In genomic region chr11:4095171-4096053, GRCm38 (mm10) we compare ENCODE assay signal across 8 mouse cellular contexts. TPM values are rescaled to one million over a fixed set of nuclear protein-coding genes. Genes with fewer than 3 reads are reported as not detected.
A peak's percentile ranks its signal among the peaks of the same experiment; 100 is the strongest.
DNase-seq lines count a peak whose midpoint lies in the region; ATAC-seq lines count a peak whose summit lies in the region.

Gene Mtfp1 (minus strand): TSS chr11:4095445.

- peaks cover 15% of the 10 kb centered on the region; the same call in 1 of the 2 replicates for H3K36me3 ChIP-seq in embryonic facial prominence, embryonic 13.5 days
- H3K36me3 ChIP-seq in heart, embryonic 13.5 days: peaks cover 31% of the 10 kb centered on the region
- H3K36me3 ChIP-seq in kidney, embryonic 16.5 days (ENCODE audit: insufficient read depth, low read length): peaks cover 22% of the 10 kb centered on the region
- peaks cover 36% of the 10 kb centered on the region for H3K36me3 ChIP-seq in liver, embryonic 12.5 days
- peaks cover 16% of the 10 kb centered on the region for H3K36me3 ChIP-seq in stomach, embryonic 15.5 days

- peak within 1 kb of the TSS; percentile 88 for H3K27ac ChIP-seq in embryonic facial prominence, embryonic 13.5 days
- peak within 1 kb of the TSS; percentile 90 for H3K27ac ChIP-seq in heart, embryonic 13.5 days (replicated peaks)
- H3K27ac ChIP-seq in kidney, embryonic 16.5 days (ENCODE audit: low read length): peak within 1 kb of the TSS; percentile 79
- peak within 1 kb of the TSS; percentile 88 for H3K27ac ChIP-seq in liver, embryonic 12.5 days
- H3K27ac ChIP-seq in stomach, embryonic 15.5 days: peak within 1 kb of the TSS; percentile 84

- peaks cover 25% of the 10 kb centered on the region for H3K4me1 ChIP-seq in embryonic facial prominence, embryonic 13.5 days
- peaks cover 31% of the 10 kb centered on the region for H3K4me1 ChIP-seq in heart, embryonic 13.5 days
- H3K4me1 ChIP-seq in kidney, embryonic 16.5 days (ENCODE audit: insufficient read depth, low read length): peaks cover 20% of the 10 kb centered on the region
- H3K4me1 ChIP-seq in liver, embryonic 12.5 days: peaks cover 46% of the 10 kb centered on the region
- H3K4me1 ChIP-seq in stomach, embryonic 15.5 days: peaks cover 17% of the 10 kb centered on the region

- WGBS in embryonic facial prominence, embryonic 13.5 days: 7% methylated on average over 33 of the region's 34 CpGs
- 7% methylated on average over 33 of the region's 34 CpGs for WGBS in heart, embryonic 13.5 days
- WGBS in kidney, embryonic 16.5 days: 4% methylated on average over 30 of the region's 34 CpGs
- WGBS in liver, embryonic 12.5 days (ENCODE audit: insufficient replicate concordance): 4% methylated on average over 34 of the region's 34 CpGs
- 4% methylated on average over 31 of the region's 34 CpGs for WGBS in stomach, embryonic 15.5 days

- DNase-seq in B cell, adult 2 months: peak; percentile 61 to 62
- peak; percentile 73 for DNase-seq in adrenal gland, postnatal 14 days
- DNase-seq in naive thymus-derived CD4-positive, alpha-beta T cell, adult 2 months (ENCODE audit: low read depth): peak; percentile 73

- H3K4me3 ChIP-seq in embryonic facial prominence, embryonic 13.5 days: peak within 1 kb of the TSS; percentile 56
- H3K4me3 ChIP-seq in heart, embryonic 13.5 days: peak within 1 kb of the TSS; percentile 68
- peak within 1 kb of the TSS; percentile 60 for H3K4me3 ChIP-seq in kidney, embryonic 16.5 days (ENCODE audit: low read length)
- peak within 1 kb of the TSS; percentile 75 for H3K4me3 ChIP-seq in liver, embryonic 12.5 days
- peak within 1 kb of the TSS; percentile 58 for H3K4me3 ChIP-seq in stomach, embryonic 15.5 days (replicated peaks)

- peak within 1 kb of the TSS; percentile 88 for H3K4me2 ChIP-seq in embryonic facial prominence, embryonic 13.5 days
- peak within 1 kb of the TSS; percentile 96 for H3K4me2 ChIP-seq in heart, embryonic 13.5 days
- peak within 1 kb of the TSS; percentile 74 for H3K4me2 ChIP-seq in kidney, embryonic 16.5 days (replicated peaks; ENCODE audit: low read depth, low read length)
- peak within 1 kb of the TSS; percentile 88 for H3K4me2 ChIP-seq in liver, embryonic 12.5 days
- H3K4me2 ChIP-seq in stomach, embryonic 15.5 days: peak within 1 kb of the TSS; percentile 74

- no peak for ATAC-seq in embryonic facial prominence, embryonic 13.5 days (ENCODE audit: insufficient number of reproducible peaks, insufficient read depth, low FRiP score, low TSS enrichment, low read depth)
- ATAC-seq in heart, embryonic 13.5 days (ENCODE audit: extremely low read depth, insufficient number of reproducible peaks, low FRiP score, low TSS enrichment): peak; percentile 14; the same call in 1 of the 2 replicates
- peak; percentile 14; the same call in 1 of the 2 replicates for ATAC-seq in kidney, embryonic 16.5 days (ENCODE audit: low FRiP score, low TSS enrichment)
- peak; percentile 22 for ATAC-seq in liver, embryonic 12.5 days
- ATAC-seq in stomach, embryonic 15.5 days (ENCODE audit: insufficient read depth, low FRiP score, low read depth): no peak

- H3K9me3 ChIP-seq in embryonic facial prominence, embryonic 13.5 days: no peaks in the 10 kb centered on the region
- H3K9me3 ChIP-seq in heart, embryonic 13.5 days: peaks cover 10% of the 10 kb centered on the region; the same call in 1 of the 2 replicates
- H3K9me3 ChIP-seq in kidney, embryonic 16.5 days (ENCODE audit: low read length): peaks cover 5% of the 10 kb centered on the region; the same call in 1 of the 2 replicates
- H3K9me3 ChIP-seq in liver, embryonic 12.5 days (replicated peaks): peaks cover 12% of the 10 kb centered on the region
- H3K9me3 ChIP-seq in stomach, embryonic 15.5 days: no peaks in the 10 kb centered on the region

- H3K9ac ChIP-seq in embryonic facial prominence, embryonic 13.5 days: peak within 1 kb of the TSS; percentile 67
- peak within 1 kb of the TSS; percentile 85 for H3K9ac ChIP-seq in heart, embryonic 13.5 days
- peak within 1 kb of the TSS; percentile 66 for H3K9ac ChIP-seq in kidney, embryonic 16.5 days (replicated peaks; ENCODE audit: low read length)
- peak within 1 kb of the TSS; percentile 81 for H3K9ac ChIP-seq in liver, embryonic 12.5 days
- peak within 1 kb of the TSS; percentile 35 for H3K9ac ChIP-seq in stomach, embryonic 15.5 days

- H3K27me3 ChIP-seq in embryonic facial prominence, embryonic 13.5 days: no peaks in the 10 kb centered on the region
- no peaks in the 10 kb centered on the region for H3K27me3 ChIP-seq in heart, embryonic 13.5 days (replicated peaks)
- H3K27me3 ChIP-seq in kidney, embryonic 16.5 days (ENCODE audit: insufficient read depth, low read length): no peaks in the 10 kb centered on the region
- H3K27me3 ChIP-seq in liver, embryonic 12.5 days (replicated peaks): no peaks in the 10 kb centered on the region
- H3K27me3 ChIP-seq in stomach, embryonic 15.5 days (replicated peaks): no peaks in the 10 kb centered on the region

RNA-seq across cellular contexts. Expression of gene Mtfp1, which starts in this region (rescaled TPM):
- total RNA-seq in adrenal gland, postnatal 14 days (2021): 25.6 and 27.3 TPM in 2 replicates
- 6.7 and 7.7 TPM in 2 replicates for polyA plus RNA-seq in embryonic facial prominence, embryonic 13.5 days (2015; fragmentation: Nextera tagmentation; extraction: Ambion mirVana)
- 20.8 and 28.3 TPM in 2 replicates for polyA plus RNA-seq in heart, embryonic 13.5 days (2015; fragmentation: Nextera tagmentation; extraction: Ambion mirVana)
- polyA plus RNA-seq in kidney, embryonic 16.5 days (2015; fragmentation: Nextera tagmentation; extraction: Ambion mirVana): 18.5 and 20.1 TPM in 2 replicates
- polyA plus RNA-seq in liver, embryonic 12.5 days (2016; fragmentation: Nextera tagmentation; extraction: Ambion mirVana): 32.2 and 35.9 TPM in 2 replicates
- 21.7 and 21.8 TPM in 2 replicates for polyA plus RNA-seq in stomach, embryonic 15.5 days (2015; fragmentation: Nextera tagmentation; extraction: Ambion mirVana)

Comparison
In these comparisons a context has a peak if more than half of its experiments do, and no peak if none do; other contexts are left out.
1. ATAC-seq: peak in heart, embryonic 13.5 days (single experiment), kidney, embryonic 16.5 days (single experiment) and liver, embryonic 12.5 days (single experiment); none in embryonic facial prominence, embryonic 13.5 days (single experiment) and stomach, embryonic 15.5 days (single experiment).
2. H3K9ac ChIP-seq: peak in every context shown above with its lines; median percentile 85 in heart, embryonic 13.5 days; 81 in liver, embryonic 12.5 days; 67 in embryonic facial prominence, embryonic 13.5 days; 66 in kidney, embryonic 16.5 days; 35 in stomach, embryonic 15.5 days.
3. Peak in every context shown above with its lines, with median percentiles within 50 percentile points of each other: DNase-seq, H3K27ac ChIP-seq, H3K4me2 ChIP-seq and H3K4me3 ChIP-seq.